Mouse (Mus musculus) megakaryocyte-erythroid progenitor cell, adult 5-6 weeks (primary cell): ENCODE data around the gene AI413582. TPM values are rescaled to one million over a fixed set of nuclear protein-coding genes. Genes with fewer than 3 reads are reported as not detected.

Experiments used
- ATAC-seq: replicated peaks from 2 replicates; pipeline ENCODE4 v1.8.0; 2016; ENCODE audit warnings: mild to moderate bottlenecking, inconsistent platforms; ENCODE audit not compliant: severe bottlenecking, poor library complexity, low FRiP score, low TSS enrichment
- total RNA-seq, 2 experiments: library from RNA; stranded (forward) in 1 of 2; stranded (reverse) in 1 of 2; fragments of 200-1000, 215-1000 nt in 1 of 2; fragments of >200 nt in 1 of 2; fragmentation: Nextera tagmentation in 1 of 2; gene quantifications; 2 replicates each; pipeline ENCODE4 v1.2.3; 2014 to 2017

The AI413582 gene
- total RNA-seq, 2 experiments from 2014 or later, result 8.7 to 14.3 TPM

DNA sequence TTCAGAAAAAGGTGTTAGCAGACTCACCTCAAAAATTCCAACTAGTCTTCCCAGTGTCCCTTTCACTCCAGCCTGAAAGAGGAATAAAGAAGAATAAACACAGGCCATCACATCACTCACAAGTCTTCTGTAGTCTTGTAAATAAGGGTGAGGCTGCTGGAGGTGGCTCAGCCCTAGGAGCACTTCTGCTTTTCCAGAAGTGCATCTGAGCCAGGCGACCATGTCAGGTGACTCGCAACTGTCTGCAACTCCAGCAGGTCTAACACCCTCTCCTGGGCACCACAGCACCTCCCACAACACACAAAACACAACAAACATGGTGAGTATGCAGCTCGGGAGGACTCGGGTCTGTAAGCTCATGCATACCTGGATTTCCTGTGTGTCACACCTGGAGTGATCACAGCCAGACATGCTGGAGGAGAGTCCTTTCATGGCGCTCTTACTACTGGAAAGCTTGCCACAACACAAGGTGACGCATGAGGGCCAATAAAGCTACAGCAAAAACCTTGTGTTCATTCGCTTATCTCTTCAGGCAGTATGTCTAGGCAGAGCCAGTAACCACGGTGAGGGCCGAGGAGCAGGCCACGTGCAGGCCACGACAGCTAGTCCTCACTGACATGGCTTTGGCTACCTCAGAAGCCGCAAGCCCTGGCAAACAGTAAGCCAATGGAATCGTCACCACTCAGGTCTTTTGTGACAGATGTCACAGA, 17.8 kb upstream of the AI413582 start:
- ATAC-seq, result peak; percentile 88

GRCm38 (mm10) chr17:27580392-27581068, 15.0 kb upstream of the AI413582 start:
- ATAC-seq, result no peak

DNA sequence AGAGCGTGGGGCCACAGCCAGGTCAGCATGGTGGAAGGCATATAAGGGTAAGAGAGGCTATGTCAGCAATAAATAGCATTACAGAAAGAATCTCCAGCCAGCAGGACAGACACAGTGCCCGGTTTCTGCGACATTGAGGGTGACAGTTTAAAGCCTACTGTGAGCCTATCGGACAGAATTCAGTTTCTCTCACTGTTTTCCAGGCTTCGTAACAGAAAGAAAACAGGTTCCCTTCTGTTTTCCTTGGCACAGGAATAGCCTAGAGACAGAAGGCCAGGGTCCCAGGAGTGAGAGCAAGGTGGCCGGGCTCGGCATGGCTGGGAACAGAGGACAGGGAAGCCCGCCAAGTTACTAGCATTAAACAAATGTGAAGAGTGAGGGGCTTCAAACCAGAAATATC, 14.3 kb upstream of the AI413582 start:
- ATAC-seq, result no peak

DNA sequence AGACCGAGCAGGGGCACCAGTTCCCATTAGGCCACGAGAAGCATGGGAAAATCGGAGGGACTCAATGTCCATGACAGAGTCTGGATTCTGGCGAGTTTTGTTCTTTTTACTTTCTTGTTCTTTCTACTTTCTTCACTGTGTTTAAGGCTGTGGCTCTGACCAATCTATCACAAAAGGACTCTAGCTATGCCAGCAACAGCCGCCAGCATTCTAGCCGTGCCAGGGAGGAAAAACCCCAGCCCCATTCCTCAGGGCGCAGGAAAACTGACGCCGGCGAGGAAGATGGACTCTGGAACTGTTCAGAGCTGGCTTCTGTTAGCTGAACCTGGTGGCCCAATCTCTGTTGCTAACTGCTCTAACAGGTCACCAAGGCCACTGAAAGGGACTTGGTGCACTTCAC, 12.9 kb upstream of the AI413582 start:
- no peak for ATAC-seq

- ATAC-seq, result no peak
Measured at GRCm38 (mm10) chr17:27577468-27577867, 11.9 kb upstream of the AI413582 start.

DNA sequence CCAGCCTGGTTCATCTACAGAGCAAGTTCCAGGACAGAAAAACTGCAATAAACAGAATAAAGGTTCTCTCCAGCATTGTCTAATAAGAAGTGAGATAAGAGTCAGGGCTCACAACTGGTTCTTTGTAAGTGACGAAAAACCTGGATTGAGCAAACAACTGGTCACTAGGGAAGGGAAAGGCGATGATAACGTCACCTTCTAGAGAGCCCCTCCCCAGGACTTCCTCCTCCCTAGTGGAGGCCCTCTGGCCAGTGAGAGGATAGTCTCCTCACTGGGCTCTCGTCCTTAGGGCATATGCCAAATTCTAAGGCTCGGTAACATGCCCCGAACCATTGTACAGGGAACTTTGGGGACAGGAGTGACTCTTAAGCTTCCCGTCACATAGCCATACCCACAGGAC, 10.5 kb upstream of the AI413582 start:
- ATAC-seq, result no peak

GRCm38 (mm10) chr17:27575116-27575776, 9.7 kb upstream of the AI413582 start:
- no peak for ATAC-seq

- no peak for ATAC-seq
Measured at GRCm38 (mm10) chr17:27574470-27575115, 9.0 kb upstream of the AI413582 start.

DNA sequence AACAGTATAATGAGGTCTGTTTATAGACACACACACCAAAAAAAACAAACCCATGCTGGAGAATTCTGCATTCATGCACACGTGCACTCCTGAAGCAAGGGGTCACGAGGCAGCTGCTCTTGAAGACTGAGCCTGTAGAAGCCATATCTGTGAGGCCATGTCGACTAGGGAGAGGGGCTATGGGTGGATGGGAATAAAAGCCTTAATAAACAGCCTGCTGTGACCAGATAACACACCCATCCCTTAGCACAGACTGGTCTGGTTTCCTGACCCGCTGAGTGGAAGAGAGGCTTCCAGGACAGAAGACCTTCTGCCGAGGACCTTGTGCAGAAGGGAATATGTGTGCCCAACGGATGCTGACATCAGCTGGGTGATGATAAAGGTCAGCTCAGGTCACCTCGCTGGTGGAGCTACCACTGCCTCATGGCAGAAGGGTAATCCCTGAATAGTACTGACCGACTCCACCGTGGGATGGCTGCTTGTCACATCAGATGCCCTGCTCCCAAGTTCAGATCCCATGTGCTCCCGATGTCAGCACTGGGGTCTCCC, 8.3 kb upstream of the AI413582 start:
- peak; percentile 71 for ATAC-seq

DNA sequence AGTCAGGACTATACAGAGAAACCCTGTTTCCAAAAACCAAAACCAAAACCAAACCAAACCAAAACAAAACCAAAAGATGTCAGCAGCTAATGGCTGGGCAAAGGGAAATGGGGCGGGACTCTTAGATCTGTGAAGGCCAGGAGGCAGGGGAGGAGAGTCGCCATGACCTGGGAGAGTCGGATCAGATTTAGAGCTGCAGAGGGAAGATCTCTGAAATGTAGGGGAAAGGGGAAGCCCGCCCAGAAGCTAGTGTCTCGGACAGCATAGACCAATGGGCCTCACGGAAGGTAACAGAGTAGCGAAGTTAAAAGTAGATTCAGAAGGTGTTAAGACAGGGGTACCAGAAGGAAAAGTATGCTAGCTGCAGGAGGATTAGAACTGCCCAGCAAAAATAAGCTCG, 5.8 kb upstream of the AI413582 start:
- ATAC-seq, result no peak

- ATAC-seq, result no peak
Measured at GRCm38 (mm10) chr17:27568228-27568627, 2.7 kb upstream of the AI413582 start.

GRCm38 (mm10) chr17:27565942-27566267, 349 bp upstream of the AI413582 start:
- no peak for ATAC-seq

DNA sequence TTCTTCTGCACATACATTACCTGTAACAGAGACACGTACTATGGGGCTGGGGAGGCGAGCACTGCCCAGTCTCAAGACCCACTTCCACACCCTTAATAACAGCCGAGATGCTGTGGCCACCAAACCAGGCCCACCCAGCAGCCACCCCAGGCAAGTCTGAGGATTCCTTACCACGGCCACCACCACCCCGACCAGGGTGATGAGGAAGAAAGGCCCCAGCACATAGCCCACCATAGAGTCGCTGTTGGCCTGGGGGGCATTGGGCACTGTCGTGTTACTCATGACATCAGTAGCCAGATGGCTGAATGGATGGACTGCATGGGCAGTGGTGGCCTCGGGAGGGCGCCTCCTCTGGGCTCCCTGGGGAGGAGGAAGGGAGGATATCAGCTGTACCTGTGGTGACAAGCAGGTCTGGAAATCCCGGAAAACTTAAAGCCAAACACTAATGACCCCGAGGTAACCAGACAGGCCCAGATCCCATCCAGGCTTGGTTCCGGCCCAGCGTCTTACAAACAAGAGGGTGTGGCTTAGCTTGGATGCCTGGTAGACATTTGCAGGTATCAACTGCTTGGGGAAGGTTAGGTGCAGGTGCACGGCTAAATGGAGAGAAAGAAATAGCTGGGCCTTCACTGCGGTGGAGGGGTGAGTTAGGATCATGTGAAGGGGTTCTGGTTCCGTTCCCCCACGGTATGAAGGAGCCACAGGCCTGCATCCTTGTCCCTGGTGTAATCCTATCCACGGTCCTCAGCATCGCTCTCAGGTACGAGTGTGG, 979 bp downstream of the AI413582 start:
- ATAC-seq, result peak; percentile 13; the same call in 1 of the 2 replicates

DNA sequence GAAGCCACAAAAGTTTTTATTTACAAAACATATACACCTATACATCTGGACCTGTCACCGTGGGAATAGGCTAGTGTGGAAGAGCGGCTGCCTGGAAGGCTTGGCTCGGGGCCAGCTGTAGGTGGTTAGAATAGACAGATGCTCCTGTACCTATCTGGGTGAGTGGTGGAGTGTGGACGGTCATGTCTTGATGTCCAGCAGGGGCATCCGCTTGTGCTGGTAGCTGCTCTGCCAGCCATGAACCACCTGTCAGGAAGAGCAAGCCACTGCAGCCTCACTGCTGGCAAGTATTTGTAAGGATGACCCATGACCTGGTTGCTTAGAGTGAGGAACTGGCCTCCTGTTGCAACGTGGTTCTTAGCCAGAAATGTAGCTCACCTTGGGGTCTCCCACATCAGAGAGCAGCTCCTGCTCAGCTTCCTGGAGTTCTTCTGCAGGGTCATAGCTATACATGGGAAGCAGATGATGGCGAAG, 1.7 kb downstream of the AI413582 start:
- no peak for ATAC-seq

DNA sequence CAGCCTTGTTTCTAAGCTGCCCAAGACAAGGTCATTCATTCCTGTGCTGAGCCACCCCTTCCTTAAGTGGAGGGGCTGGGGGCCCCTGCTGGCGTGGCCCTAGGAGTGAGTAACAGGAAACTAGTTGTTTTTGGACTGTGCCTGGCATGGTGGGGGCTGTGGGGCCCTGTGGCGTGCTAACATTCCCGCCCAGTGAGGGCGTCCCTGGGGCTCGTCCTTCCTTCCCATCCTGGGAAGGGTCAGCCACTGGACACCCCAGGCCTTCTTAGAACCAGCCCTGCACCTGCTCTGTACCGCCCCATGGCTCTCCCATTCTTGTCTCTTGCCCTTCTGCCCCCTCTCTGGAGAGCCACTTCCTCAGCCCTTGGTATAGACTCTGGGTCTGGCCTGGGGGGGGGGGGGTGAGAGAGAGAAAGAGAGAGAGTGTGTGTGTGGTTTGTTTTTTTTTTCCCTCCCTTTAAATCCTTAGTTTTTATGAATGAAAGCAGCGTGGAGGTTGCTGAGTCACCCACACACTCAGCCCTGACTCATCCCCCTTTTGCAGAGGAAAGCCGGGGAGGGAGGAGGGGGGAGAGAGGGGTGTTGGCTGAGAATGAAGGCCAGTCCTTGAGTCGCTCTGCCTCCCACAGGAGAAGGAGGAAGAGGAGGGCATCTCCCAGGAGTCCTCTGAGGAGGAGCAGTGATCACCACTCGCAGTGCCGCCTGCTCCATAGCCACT, 3.6 kb downstream of the AI413582 start:
- ATAC-seq, result no peak

- ATAC-seq, result no peak
Measured at GRCm38 (mm10) chr17:27560926-27561480, 4.6 kb downstream of the AI413582 start.

GRCm38 (mm10) chr17:27559596-27559995, 6.0 kb downstream of the AI413582 start:
- ATAC-seq, result no peak

DNA sequence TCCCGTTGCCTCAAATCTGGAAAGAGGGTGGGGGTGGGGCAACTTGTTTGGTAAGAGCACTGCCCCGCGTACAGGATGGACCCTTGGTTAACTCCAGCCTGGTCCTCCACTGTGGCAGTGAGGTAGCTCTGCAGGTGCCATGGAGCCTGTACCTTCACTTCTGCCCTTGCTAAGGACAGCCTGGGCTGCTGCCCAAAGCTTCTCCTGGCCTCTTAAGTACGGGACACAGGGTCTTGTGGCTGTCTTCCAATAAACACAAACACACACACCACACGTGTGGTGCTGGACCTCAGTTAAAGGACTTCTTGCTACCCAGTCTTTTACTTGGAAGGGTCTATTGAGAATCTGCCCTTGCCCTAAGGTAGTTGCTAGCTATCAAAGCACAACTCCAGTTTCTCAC, 6.7 kb downstream of the AI413582 start:
- no peak for ATAC-seq
